ENCODE assay signal across 19 mouse cellular contexts in the genomic region with DNA sequence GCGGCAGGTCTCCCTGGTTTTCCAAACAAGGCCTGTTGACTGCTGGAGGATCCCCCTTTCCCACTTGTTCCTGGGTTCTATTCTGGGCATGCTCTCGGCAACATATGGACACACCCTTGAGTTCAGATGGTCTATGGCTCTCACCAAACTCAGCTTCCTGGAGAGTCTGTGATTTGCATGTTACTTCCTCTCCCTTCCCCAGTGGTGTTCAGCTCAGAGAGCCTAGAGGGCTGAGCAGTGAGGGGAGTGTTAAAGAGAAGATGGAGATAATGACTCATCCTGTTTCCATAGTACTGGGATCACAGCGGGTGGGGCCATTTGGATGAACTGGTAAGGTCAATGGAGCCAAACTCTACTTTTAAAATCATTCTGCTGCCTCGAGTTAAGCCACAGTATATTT.
DNase-seq lines count a peak whose midpoint lies in the region; ATAC-seq and TF ChIP-seq lines count a peak whose summit lies in the region.
"Had no signal": no experiment of that assay in that cellular context is flagged by ENCODE, and none has a peak within 500 bp of the region (broad histone marks: within the 10 kb centered on the region; RNA-seq: fewer than 3 reads in every experiment).

No protein-coding gene starts in this region.

- CTCF ChIA-PET in Patski (lab: Charles Lee) = no interaction called here

- POLR2A ChIA-PET in Patski (lab: Charles Lee) = no interaction called here

- no peak for ATAC-seq in Patski
- ATAC-seq in inflammation-experienced regulatory T-cells, adult 6 months = peak; percentile 81
- ATAC-seq: forebrain, embryonic 14.5 days had no signal

- DNase-seq in spleen, adult 2 months (ENCODE audit: low read depth in 1 of 2, low spot score in 2 of 2) = peak; percentile 14 to 46
- no peak for DNase-seq in spleen, postnatal 14 days (ENCODE audit: low spot score in 2 of 2)
- DNase-seq in Patski (ENCODE audit: low read depth, low spot score) = peak; percentile 22
- DNase-seq in kidney, adult 11 months = no peak
- DNase-seq in frontal cortex, postnatal 36 days (ENCODE audit: low spot score in 2 of 2) = no peak
- no peak for DNase-seq in urinary bladder, adult 18-20 months (ENCODE audit: low spot score in 2 of 2)
- DNase-seq: adrenal gland, adult 8-10 months; cerebellum, adult 8-10 months; gastrocnemius, adult 2 months; heart, postnatal 14 days; kidney, adult 8-10 months; kidney, postnatal 4 days; layer of hippocampus, postnatal 36 days; right cerebral cortex, postnatal 4 days had no signal

- WGBS in spleen, adult 2 months = 35% methylated on average over 4 of the region's 4 CpGs

- no peak for TF ChIP-seq CTCF in spleen, adult 2 months (IDR thresholded peaks at IDR 0.05; ENCODE audit: extremely low read depth, insufficient read depth, insufficient read length, insufficient replicate concordance)
- no peak for TF ChIP-seq CTCF in Patski (IDR thresholded peaks at IDR 0.05)

- peaks cover 14% of the 10 kb centered on the region; the same call in 1 of the 2 replicates for H3K4me1 ChIP-seq in spleen, adult 2 months (ENCODE audit: control insufficient read depth, insufficient read depth, insufficient read length)

- H3K36me3 ChIP-seq in spleen, adult 2 months (ENCODE audit: control insufficient read depth, insufficient read depth, low read length) = no peaks in the 10 kb centered on the region
- H3K36me3 ChIP-seq: hindbrain, embryonic 15.5 days; neural tube, embryonic 13.5 days had no signal

- no peaks in the 10 kb centered on the region for H3K27me3 ChIP-seq in spleen, adult 2 months (ENCODE audit: control insufficient read depth, insufficient read depth, low read length)
- H3K27me3 ChIP-seq in Patski = no peaks in the 10 kb centered on the region
- H3K27me3 ChIP-seq: hindbrain, embryonic 15.5 days had no signal

- H3K27ac ChIP-seq in spleen, adult 2 months (ENCODE audit: insufficient read depth, low read length) = no peak overlapping the region
- H3K27ac ChIP-seq: gastrocnemius, adult 2 months; hindbrain, embryonic 15.5 days; macrophage; neural tube, embryonic 13.5 days had no signal

- in situ Hi-C loops in Patski (cut with MboI; ENCODE audit: low pct_unique_long_range_greater_than_20kb) = no loop called here

- no peak for TF ChIP-seq POLR2A in spleen, adult 2 months (IDR thresholded peaks at IDR 0.05; ENCODE audit: low read depth, low read length)

- H3K4me3 ChIP-seq in spleen, adult 2 months (ENCODE audit: extremely low read depth, insufficient read depth, insufficient read length) = no peak overlapping the region
- H3K4me3 ChIP-seq: gastrocnemius, adult 2 months; hindbrain, embryonic 15.5 days; neural tube, embryonic 13.5 days had no signal

Comparison
In these comparisons a context has a peak if more than half of its experiments do, and no peak if none do; other contexts are left out.
1. DNase-seq: peak in spleen, adult 2 months (2 of 2) and Patski (single experiment); none in spleen, postnatal 14 days (0 of 2), kidney, adult 11 months (single experiment), frontal cortex, postnatal 36 days (0 of 2) and urinary bladder, adult 18-20 months (0 of 2).